Mouse (Mus musculus) bone marrow, adult 2 months (tissue): Measurements from ENCODE around the gene Arhgef16. TPM values are rescaled to one million over a fixed set of nuclear protein-coding genes. Genes with fewer than 3 reads are reported as not detected.

Experiments
- H3K27ac ChIP-seq: fragments of 200-500 bp; 2 replicates; pipeline ENCODE4 v1.5.1; 2012; ENCODE audit warnings: low read depth, mild to moderate bottlenecking, control low read depth, inconsistent platforms, low read length; ENCODE audit not compliant: control insufficient read depth, poor library complexity, insufficient read depth
- H3K4me1 ChIP-seq: fragments of 200-500 bp; 2 replicates; pipeline ENCODE4 v1.6.1; 2011; ENCODE audit warnings: low read length; ENCODE audit not compliant: control insufficient read depth, insufficient read depth
- H3K4me3 ChIP-seq: fragments of 200-500 bp; replicated peaks from 2 replicates; pipeline ENCODE3; 2011; ENCODE audit warnings: mild to moderate bottlenecking, low read depth, low read length, control low read depth; ENCODE audit not compliant: control insufficient read depth
- CTCF ChIP-seq: fragments of 200-500 bp; IDR thresholded peaks from 2 replicates; pipeline ENCODE4 v1.5.1; 2011; ENCODE audit warnings: low read length, control low read depth; ENCODE audit not compliant: control insufficient read depth, insufficient read depth
- POLR2A ChIP-seq: fragments of 200-500 bp; IDR thresholded peaks from 2 replicates; pipeline ENCODE4 v1.6.1; 2011; ENCODE audit warnings: low read depth, mild to moderate bottlenecking, control low read depth, low read length, borderline replicate concordance; ENCODE audit not compliant: control insufficient read depth
- WGBS: fragments of 180-500 bp; shearing (Covaris S2); methylation state at CpG from one replicate; pipeline ENCODE4 v1.1.7; 2018; 5-methylcytosine and 5-hydroxymethylcytosine counted together
- polyA plus RNA-seq: library from polyadenylated mRNA; stranded (reverse); fragments of >200 nt; gene quantifications from 2 replicates; pipeline ENCODE4 v1.2.4, GENCODE M21; 2011; ENCODE audit warnings: low replicate concordance; ENCODE audit not compliant: missing spikeins, insufficient read depth, insufficient read length

Gene Arhgef16
- polyA plus RNA-seq, 1 experiment = 1.7 TPM

DNA sequence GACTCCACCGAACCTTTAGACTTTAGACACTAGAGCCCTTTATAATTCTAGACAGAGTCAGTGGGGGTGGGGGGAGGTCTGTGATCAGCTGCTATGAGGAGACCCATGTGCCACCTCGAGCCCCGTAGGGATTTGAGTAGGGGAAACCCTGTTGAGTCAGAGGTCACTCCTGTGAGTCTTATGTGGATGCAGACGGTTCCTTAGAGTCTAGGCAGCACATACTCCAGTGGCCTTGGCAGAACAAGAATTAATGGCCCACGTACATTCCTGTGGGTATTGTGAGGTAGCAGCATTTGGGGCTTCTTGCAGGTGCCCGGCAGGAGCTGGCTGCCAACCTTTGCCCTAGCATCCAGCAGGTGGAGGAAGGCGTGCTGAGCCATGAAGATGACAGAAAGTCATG lies 70.1 kb downstream of the Arhgef16 start:
- Histone ChIP-seq H3K4me1 (no peaks in the 10 kb centered on the region), H3K4me3 (no peak overlapping the region), H3K27ac (no peak overlapping the region)
- no peak for TF ChIP-seq CTCF
- no peak for TF ChIP-seq POLR2A
- 69% methylated on average over 7 of the region's 7 CpGs for WGBS

DNA sequence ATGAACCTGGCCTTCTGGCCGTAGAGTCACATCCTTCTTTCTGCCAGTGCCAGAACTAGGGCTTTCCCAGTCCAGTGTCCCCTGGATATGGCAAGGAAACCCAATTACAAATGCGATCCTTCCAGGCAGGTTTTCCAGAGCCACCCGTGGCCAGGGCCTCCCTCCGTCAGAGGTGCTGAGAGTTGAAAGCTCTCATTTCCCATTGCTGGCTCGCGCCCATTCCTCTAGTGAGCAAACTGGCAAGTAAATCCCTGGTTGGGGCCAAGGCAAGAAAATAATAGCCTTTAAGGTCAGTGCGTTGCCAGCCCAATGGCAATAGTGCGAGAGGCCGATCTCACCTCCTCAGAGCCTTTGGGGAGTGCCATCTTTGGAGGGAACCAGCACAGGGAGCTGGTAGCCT lies 71.9 kb downstream of the Arhgef16 start:
- WGBS = 89% methylated on average over 9 of the region's 9 CpGs
- Histone ChIP-seq H3K27ac (no peak overlapping the region), H3K4me1 (no peaks in the 10 kb centered on the region), H3K4me3 (no peak overlapping the region)
- TF ChIP-seq CTCF (no peak), POLR2A (no peak)

Other genes starting within 250 kb of the Arhgef16 start
- gene Trp73, start 161.5 kb downstream of the Arhgef16 start, polyA plus RNA-seq = not detected in 2 replicates
- gene Wrap73, start 159.3 kb downstream of the Arhgef16 start, polyA plus RNA-seq = 7.4 and 9.0 TPM in 2 replicates
- 101 and 105 TPM in 2 replicates for gene Tprgl, start 141.0 kb downstream of the Arhgef16 start, polyA plus RNA-seq
- 0.22 TPM in 1 of 2 replicates, not detected in the other for gene Megf6, start 130.9 kb downstream of the Arhgef16 start, polyA plus RNA-seq
- gene B230104I21Rik, start 34.5 kb upstream of the Arhgef16 start, polyA plus RNA-seq = not detected in 2 replicates